Comparison of ENCODE assay signal across 8 mouse cellular contexts in genomic region chr17:11881110-11881820, GRCm38 (mm10).
"Had no signal": no experiment of that assay in that cellular context is flagged by ENCODE, and none has a peak within 500 bp of the region (broad histone marks: within the 10 kb centered on the region; RNA-seq: fewer than 3 reads in every experiment).

No protein-coding gene starts in this region.

- DNase-seq: kidney, postnatal 14 days; left cerebral cortex, postnatal 4 days; lung, adult 2 months; lung, postnatal 36 days; midbrain, embryonic 14.5 days; right cerebral cortex, postnatal 4 days; thymus, adult 2 months; thymus, postnatal 36 days had no signal
